Mouse (Mus musculus) C2C12 (cell line): Measurements from ENCODE around the gene Trem3. TPM values are rescaled to one million over a fixed set of nuclear protein-coding genes. Genes with fewer than 3 reads are reported as not detected.

ENCODE experiments used
- H3K27me3 ChIP-seq: one replicate; pipeline ENCODE4 v1.6.1; 2011; ENCODE audit not compliant: control insufficient read depth, insufficient read depth, insufficient read length
- H3K36me3 ChIP-seq: one replicate; pipeline ENCODE4 v1.6.1; 2011; ENCODE audit not compliant: control insufficient read depth, insufficient read depth
- H3K4me3 ChIP-seq: one replicate; pipeline ENCODE4 v1.5.1; 2011; ENCODE audit warnings: mild to moderate bottlenecking, control low read depth; ENCODE audit not compliant: poor library complexity, insufficient read depth, severe bottlenecking
- H3K79me2 ChIP-seq: one replicate; pipeline ENCODE4 v1.6.1; 2011; ENCODE audit not compliant: control insufficient read depth, insufficient read depth
- H3K79me3 ChIP-seq: one replicate; pipeline ENCODE4 v1.6.1; 2011; ENCODE audit warnings: low read depth, control low read depth
- H3ac ChIP-seq: one replicate; pipeline ENCODE3; 2011; ENCODE audit warnings: low read depth; ENCODE audit not compliant: control insufficient read depth, insufficient read length
- CEBPB ChIP-seq: IDR thresholded peaks from one replicate; pipeline ENCODE4 v1.6.1; 2011; ENCODE audit warnings: low read depth, mild to moderate bottlenecking, control low read depth, moderate library complexity
- CTCF ChIP-seq: IDR thresholded peaks from one replicate; pipeline ENCODE4 v1.5.1; 2011; ENCODE audit not compliant: control insufficient read depth, insufficient read depth, insufficient read length
- FOSL1 ChIP-seq: IDR thresholded peaks from one replicate; pipeline ENCODE4 v1.8.0; 2011; ENCODE audit warnings: mild to moderate bottlenecking, low read length; ENCODE audit not compliant: poor library complexity, insufficient read depth, severe bottlenecking
- MAX ChIP-seq: IDR thresholded peaks from one replicate; pipeline ENCODE4 v1.6.1; 2011; ENCODE audit warnings: mild to moderate bottlenecking, control low read depth
- MYOD1 ChIP-seq: IDR thresholded peaks from one replicate; pipeline ENCODE4 v1.6.1; 2011; ENCODE audit warnings: low read depth; ENCODE audit not compliant: control insufficient read depth, insufficient read length
- MYOG ChIP-seq: IDR thresholded peaks from one replicate; pipeline ENCODE4 v1.6.1; 2011; ENCODE audit not compliant: control insufficient read depth, insufficient read length; ENCODE audit errors: extremely low read depth
- USF1 ChIP-seq: IDR thresholded peaks from one replicate; pipeline ENCODE4 v1.6.1; 2011; ENCODE audit warnings: low read depth, mild to moderate bottlenecking, control low read depth, moderate library complexity
- polyA plus RNA-seq: library from polyadenylated mRNA; unstranded; fragments of >200 nt; fragmentation: generic; extraction: Trizol; gene quantifications from one replicate; pipeline ENCODE4 v1.2.1, GENCODE M21; 2012; ENCODE audit warnings: missing spikeins

Trem3 gene
- polyA plus RNA-seq, 1 experiment, result not detected

- no peak overlapping the region for H3K4me3 ChIP-seq
- H3K36me3 ChIP-seq, result no peaks in the 10 kb centered on the region
- no peaks in the 10 kb centered on the region for H3K79me3 ChIP-seq
- TF ChIP-seq FOSL1 (no peak), CTCF (no peak), MYOG (no peak), CEBPB (no peak), USF1 (no peak), MAX (no peak), MYOD1 (no peak)
- no peaks in the 10 kb centered on the region for H3K27me3 ChIP-seq
- H3ac ChIP-seq, result no peak overlapping the region
- H3K79me2 ChIP-seq, result no peaks in the 10 kb centered on the region
These were observed 25.0 kb downstream of the Trem3 start for GRCm38 (mm10) chr17:48272598-48272997.

GRCm38 (mm10) chr17:48274098-48274497 is 26.5 kb downstream of the Trem3 start:
- H3K79me3 ChIP-seq, result no peaks in the 10 kb centered on the region
- H3K27me3 ChIP-seq, result no peaks in the 10 kb centered on the region
- H3ac ChIP-seq, result no peak overlapping the region
- H3K4me3 ChIP-seq, result no peak overlapping the region
- no peaks in the 10 kb centered on the region for H3K36me3 ChIP-seq
- TF ChIP-seq FOSL1, result no peak
- no peak for TF ChIP-seq CEBPB
- no peak for TF ChIP-seq CTCF
- no peak for TF ChIP-seq MYOD1
- no peaks in the 10 kb centered on the region for H3K79me2 ChIP-seq

GRCm38 (mm10) chr17:48274885-48275284 is 27.3 kb downstream of the Trem3 start:
- Histone ChIP-seq H3K36me3 (no peaks in the 10 kb centered on the region), H3K79me3 (no peaks in the 10 kb centered on the region), H3ac (no peak overlapping the region), H3K4me3 (no peak overlapping the region), H3K27me3 (no peaks in the 10 kb centered on the region), H3K79me2 (no peaks in the 10 kb centered on the region)
- TF ChIP-seq CTCF (peak; percentile 33), MAX (no peak), CEBPB (peak; percentile 76)

GRCm38 (mm10) chr17:48275736-48276135 is 28.2 kb downstream of the Trem3 start:
- Histone ChIP-seq H3K79me2 (no peaks in the 10 kb centered on the region), H3K4me3 (no peak overlapping the region), H3ac (no peak overlapping the region), H3K36me3 (no peaks in the 10 kb centered on the region), H3K27me3 (no peaks in the 10 kb centered on the region), H3K79me3 (no peaks in the 10 kb centered on the region)
- TF ChIP-seq CTCF (no peak), FOSL1 (no peak), MAX (no peak), CEBPB (no peak), MYOD1 (no peak), USF1 (no peak), MYOG (no peak)

- H3K79me2 ChIP-seq, result no peaks in the 10 kb centered on the region
These were observed 30.8 kb downstream of the Trem3 start for GRCm38 (mm10) chr17:48278381-48278780.

GRCm38 (mm10) chr17:48279002-48279401 is 31.4 kb downstream of the Trem3 start:
- TF ChIP-seq MYOG, result no peak
- TF ChIP-seq CTCF, result no peak
- no peak for TF ChIP-seq USF1
- TF ChIP-seq MAX, result no peak
- TF ChIP-seq CEBPB, result no peak
- TF ChIP-seq MYOD1, result no peak
- no peak for TF ChIP-seq FOSL1
- Histone ChIP-seq H3K79me2 (no peaks in the 10 kb centered on the region), H3K36me3 (no peaks in the 10 kb centered on the region), H3K27me3 (no peaks in the 10 kb centered on the region), H3ac (no peak overlapping the region), H3K79me3 (no peaks in the 10 kb centered on the region), H3K4me3 (no peak overlapping the region)

More at GRCm38 (mm10) chr17:48278381-48278780, 30.8 kb downstream of the Trem3 start:
- Histone ChIP-seq H3ac (no peak overlapping the region), H3K79me3 (no peaks in the 10 kb centered on the region), H3K36me3 (no peaks in the 10 kb centered on the region), H3K27me3 (no peaks in the 10 kb centered on the region), H3K4me3 (no peak overlapping the region)
- TF ChIP-seq USF1 (no peak), MAX (no peak), FOSL1 (no peak), CEBPB (no peak), MYOG (no peak), CTCF (no peak), MYOD1 (no peak)
